Mouse (Mus musculus): ENCODE results near the gene Olfr98.
"Not testable (repeated sequence)": the region's sequence is repeated elsewhere in the genome, so short reads cannot be mapped to it uniquely, and the experiment has no call there.

Gene Olfr98

DNA sequence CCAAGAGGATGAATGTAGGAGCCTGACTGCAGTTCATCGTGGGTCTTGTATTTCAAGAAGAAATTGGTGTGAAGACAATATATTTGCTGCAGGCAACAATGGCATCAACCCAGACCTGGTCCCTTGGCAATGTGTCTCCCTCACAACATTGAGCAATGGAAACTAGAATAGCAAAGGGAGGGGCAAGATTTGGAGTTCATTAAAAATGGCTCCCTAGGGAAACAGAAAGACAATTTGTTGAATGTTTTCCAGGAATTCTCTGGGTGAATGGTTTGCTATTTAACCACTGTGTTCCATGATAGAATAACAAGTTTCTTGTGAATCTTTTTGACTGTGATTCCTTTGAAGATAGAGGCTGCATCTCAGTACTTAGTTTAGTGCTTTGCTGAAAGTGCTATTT lies at the start of gene Olfr98:
Olfr98 (minus strand) TSS at position 124 of the 400 bp plus-strand sequence.
- no peak for DNase-seq

DNA sequence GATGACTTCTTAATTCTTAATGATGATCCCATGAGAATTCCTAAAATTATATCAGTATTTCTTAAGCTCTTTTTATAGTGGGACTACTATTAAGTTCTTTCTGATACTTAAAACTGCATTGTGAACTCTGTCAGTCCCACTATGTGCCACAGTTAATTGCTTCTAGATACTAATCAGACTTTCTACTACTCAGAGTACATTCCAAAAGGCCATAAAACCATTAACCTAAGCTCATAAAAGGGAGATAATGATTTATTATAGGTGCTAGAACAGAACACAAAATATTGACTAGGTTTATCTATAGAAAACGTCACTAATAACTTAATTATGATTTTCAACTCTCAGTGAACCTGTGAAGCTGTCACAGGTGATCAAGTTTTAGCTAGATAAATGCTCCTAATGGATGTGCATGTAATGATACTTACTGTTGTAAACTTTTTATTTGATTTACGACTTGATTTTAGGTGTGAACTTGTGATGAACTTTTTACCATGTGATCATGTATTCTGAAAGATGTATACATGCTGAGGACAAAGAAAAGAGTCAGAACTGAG lies 46.7 kb upstream of the Olfr98 start:
- DNase-seq: no peak

DNA sequence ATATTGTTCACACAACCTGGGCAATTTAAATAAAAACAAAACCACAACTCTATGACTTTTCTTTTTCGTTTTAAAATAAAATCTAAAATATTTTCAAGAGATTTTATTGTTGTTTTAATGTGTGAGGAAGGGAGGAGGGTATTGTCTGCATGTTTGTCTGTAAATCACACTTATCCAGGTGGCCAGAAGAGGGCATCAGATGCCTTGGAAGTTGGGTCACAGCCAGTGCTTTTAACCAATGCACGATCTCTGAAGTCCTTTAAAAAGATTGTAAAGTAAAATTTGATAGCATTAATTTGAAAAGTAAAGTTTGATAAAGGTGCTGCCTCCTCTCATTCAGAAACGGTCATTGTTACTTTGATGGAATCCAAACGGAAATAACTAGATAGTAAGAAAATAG lies 44.9 kb upstream of the Olfr98 start:
- DNase-seq: no peak

DNA sequence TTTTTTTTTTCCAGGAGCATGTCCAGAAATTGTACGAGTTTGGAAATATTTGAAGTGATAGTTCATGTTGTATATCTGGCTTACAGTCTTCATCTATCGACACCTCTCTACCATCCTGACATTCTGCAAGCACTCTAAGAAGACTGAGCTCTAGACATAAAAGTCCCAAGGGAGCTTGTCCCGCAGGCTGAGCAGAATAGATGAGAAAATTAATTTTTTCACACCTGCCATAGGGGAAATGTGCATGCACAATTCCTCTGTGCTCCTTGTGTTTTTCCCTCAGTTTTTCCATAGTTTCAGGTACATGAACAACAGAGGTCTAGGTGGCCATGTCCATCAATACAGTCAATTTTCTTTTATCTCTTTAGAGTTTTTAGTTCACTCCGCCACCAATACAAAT lies 40.7 kb upstream of the Olfr98 start, which contains the start of gene Olfr101:
Olfr101 (minus strand) TSS at position 101 of the 400 bp plus-strand sequence.
- DNase-seq: no peak

DNA sequence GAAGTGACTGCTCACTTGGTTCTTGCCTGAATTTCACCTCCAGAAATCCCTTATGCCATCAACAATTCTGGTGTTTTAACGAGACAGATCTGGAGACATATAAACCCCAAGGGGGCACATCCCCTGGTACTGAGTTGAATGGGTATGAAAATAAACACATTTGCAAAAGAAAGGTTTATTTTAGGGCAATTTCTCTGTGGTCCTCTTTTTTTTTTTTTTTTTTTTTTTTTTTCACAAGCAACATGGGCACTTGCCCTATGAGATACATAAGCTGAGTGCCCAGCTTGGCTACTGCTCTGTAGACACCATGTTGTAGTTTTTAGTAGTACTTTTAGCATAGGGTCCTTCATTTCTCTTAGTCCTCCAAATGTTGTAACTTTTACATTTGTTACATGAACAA lies 19.8 kb upstream of the Olfr98 start, which contains the start of gene Olfr99:
Olfr99 (minus strand) TSS at position 101 of the 400 bp plus-strand sequence.
- DNase-seq: no peak

DNA sequence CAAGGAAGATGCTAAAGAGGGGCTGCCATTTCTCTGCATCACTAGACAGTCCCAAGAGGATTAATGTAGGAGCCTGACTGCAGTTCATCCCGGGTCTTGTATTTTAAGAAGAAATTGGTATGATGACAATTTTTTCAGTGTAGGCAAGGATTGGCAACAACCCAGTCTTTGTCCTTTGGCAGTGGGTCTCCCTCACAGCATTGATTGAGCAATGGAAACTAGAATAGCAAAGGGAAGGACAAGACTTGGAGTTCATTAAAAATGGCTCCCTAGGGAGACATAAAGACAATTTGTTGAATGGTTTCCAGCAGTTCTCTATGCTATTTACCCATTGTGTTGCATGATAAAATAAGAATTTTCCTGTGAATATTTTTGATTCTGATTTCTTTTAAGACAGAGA lies 16.8 kb upstream of the Olfr98 start:
- DNase-seq: no peak

DNA sequence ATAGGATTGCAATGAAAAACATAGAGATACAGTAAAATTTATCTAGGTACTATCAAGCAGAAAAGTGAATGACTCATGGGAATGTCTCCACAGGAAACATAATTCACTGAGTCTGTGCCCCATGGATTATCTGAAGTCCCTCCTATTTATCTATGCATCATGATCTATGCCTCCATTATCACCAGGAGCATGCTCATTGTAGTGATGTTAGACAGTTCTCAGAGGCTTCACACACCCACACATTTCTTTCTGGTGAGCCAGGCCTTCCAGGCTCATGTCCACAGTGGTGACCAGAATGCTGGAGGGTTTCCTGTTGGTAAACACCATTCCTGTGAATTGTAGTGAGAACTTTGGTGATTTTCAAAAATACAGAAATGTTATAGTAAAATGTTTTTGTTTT lies 13.0 kb upstream of the Olfr98 start:
- DNase-seq: no peak

DNA sequence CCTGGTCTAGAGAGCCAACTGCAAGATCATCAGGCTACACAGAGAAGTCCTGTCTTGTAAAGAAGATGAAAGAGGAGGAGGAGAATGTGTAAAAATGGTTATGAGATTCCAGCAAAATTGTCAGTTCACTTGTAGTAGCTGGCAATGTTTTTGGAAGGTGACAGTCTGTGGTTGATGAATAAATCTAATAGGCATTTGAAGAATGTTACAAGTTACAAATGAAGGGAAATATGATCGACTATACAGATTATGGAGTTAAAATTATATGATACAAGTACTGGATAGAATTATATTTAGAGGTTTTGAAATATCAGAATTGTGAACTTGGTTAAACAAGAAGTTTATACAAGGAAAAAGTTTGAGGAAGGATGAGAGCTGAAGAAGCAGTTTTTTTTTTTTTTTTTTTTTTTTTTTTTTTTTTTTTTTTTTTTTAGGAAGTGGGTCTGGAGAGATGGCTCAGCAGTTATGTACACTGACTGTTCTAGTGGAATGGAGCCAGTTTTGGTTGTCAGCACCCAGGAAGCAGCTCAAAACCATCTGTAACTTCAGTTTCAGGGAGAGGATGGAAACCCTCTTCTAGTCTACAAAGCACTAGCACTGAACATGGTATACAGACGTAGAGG lies 12.2 kb upstream of the Olfr98 start:
- no peak for DNase-seq

DNA sequence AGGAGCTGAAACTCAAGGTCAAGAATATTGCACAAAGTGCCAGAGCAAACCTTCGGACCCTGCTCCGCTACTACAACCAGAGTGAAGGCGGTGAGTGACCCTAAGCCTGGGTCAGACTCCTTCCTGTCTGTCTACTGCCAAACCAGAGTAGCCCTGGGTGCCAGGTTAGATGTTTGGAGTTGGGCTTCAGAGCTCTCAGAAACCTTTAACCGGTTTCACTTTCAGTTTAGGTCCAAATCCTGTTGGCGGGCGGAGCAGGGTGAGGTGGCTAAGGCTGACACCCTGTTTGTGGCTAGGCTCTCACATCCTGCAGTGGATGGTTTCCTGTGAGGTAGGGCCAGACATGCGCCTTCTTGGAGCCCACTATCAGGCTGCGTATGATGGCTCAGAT lies 7.1 kb upstream of the Olfr98 start:
- peak in 1 of 2 experiments; percentile 2 for DNase-seq

DNA sequence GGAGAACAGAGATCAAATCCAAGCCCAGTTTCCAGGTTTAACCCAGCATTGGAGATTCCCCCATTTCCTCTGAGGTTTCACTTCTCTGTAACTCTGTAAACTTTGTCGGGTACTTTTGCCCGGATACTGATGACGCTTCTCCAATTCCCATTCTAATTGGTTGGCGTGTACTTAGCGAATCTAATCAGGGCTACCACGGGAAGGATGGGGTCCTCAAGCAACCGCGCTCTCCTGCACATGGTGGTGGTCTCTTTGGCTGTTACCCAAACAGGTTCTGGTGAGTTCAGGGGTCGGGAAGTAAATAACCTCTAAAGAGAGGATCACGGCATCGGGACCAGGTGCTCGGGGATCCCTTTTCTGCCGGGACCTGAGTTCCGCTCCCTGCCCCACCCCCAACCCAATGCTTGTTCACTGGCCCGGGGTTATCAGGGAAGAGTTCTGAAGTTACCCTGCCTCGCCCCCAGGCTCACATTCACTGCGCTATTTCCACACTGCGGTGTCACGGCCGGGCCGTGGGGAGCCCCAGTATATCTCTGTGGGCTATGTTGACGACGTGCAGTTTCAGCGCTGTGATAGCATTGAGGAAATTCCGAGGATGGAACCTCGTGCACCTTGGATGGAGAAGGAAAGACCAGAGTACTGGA lies 6.6 kb upstream of the Olfr98 start, which contains the start of gene H2-M3:
H2-M3 (plus strand) TSS at position 163 of the 644 bp plus-strand sequence.
- peak; percentile 59 to 60 for DNase-seq

DNA sequence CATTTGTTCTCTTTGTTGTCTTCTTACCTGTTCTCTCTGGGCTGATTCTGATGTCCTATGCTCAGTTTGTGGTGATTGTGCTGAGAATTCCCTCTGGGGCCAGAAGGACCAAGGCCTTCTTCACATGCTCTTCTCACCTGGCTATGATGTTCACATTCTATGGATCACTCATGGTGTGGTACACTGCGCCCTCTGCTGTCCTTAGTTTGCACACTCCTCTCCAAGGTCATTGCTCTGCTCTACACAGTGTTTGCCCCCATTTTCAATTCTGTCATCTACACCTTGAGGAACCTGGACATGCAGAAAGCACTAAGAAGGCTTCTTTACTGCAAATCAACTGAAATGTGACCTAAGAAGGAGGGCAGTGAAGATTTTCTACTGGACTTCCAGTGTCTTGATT lies 13.0 kb downstream of the Olfr98 start:
- peak in 1 of 2 experiments; percentile 4 for DNase-seq

DNA sequence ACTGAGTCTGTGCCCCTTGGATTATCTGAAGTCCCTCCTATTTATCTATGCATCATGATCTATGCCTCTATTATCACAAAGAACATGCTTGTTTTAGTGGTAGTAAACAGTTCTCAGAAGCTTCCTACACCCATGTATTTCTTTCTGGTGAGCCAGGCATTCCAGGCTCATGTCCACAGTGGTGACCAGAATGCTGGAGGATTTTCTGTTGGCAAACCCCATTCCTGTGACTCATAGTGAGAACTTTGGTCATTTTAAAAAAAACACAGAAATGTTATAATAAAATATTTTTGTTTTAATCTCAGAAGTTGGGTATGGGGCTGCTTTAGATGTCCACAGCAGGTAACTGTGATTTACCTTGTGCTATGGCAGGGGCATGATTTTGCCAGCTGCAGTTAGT lies 14.1 kb downstream of the Olfr98 start:
- DNase-seq: no peak

DNA sequence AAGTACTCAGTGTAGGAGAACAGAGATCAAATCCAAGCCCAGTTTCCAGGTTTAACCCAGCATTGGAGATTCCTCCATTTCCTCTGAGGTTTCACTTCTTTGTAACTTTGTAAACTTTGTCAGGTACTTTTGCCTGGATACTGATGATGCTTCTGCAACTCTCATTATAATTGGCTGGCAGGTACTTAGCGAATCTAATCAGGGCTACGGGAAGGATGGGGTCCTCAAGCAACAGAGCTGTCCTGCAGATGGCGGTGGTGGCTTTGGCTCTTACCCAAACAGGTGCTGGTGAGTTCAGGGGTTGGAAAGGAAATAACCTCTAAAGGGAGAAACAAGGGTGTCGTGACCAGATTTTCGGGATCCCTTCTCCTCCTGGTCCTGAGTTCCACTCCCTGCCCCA lies 16.8 kb downstream of the Olfr98 start:
- peak; percentile 7 to 12 for DNase-seq

DNA sequence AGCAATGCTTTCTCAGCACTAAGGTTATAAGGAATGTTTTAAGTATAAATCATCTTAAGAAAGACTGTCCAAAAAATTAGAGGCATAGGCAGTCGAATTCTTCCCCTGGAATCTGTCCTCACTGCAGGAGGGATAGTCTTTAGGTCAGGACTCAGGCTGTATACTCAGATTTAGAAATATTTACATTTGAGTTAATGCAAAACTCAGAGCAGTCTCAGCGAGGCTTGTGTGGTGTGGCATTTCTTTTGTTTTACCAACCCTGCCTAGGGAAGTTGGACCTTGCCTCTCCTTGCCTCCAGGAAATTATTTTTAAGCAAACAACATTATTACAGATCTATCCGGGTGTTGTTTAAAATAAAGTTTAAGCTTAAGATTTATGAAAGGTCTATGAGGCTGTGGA lies 21.4 kb downstream of the Olfr98 start:
- DNase-seq: no peak

DNA sequence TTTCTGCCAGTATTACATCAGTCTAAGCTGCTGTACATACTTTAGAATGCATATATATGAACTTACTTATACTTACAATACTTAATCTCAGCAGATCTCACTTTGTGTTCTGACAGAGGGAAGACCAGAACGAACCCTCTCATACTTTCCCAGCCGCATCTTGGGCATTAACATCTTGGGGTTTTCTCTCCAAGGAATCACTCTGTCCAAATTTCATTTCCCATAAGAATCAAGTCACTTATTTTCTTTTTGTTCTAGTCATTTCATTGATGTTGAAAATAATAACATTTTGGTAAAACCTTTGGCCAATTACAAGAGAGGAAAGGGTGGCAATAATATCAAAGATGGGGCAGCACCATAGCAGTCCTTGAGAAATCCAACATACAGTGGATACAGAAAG lies 26.3 kb downstream of the Olfr98 start, which contains the start of gene Olfr97:
Olfr97 (minus strand) TSS at position 101 of the 400 bp plus-strand sequence.
- not testable (repeated sequence) for DNase-seq

DNA sequence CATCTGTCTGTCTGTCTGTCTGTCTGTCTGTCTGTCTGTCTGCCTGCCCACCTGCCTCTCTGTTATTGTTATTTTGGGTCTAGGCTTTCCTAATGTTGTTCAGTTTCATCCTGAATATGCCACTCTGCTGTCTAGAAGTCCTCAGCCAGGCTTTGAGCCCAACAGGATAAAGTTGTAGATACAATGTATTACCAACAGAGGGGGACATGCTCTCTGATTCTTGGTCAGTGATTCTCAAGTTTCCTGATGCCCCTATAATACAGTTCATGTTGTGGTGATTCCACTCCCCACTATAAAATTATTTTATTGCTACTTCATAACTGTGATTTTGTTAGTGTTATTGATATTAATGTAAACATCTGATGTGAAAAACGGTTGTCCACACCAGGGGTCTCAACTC lies 41.7 kb downstream of the Olfr98 start:
- no peak for DNase-seq

DNA sequence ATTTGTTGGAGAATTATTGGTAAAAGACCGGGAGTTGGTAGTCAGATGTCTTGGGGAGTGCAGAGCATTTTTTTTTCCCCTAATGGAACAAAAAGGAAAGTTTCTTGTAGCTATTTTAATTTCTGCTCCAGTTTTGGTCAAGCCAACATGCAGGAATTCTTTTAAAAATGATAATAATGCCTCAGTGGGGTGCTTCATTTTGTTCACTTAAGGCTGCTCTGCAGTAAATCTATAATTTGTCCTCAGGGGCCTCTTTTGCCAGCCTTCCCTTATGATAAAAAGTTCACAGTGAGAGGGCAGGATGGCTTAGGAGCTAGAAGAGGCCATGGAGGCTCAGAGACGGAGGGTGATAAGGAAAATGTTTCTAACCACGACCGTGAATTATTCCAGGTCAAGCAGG lies 43.7 kb downstream of the Olfr98 start, which contains the start of gene Olfr96:
Olfr96 (plus strand) TSS at position 301 of the 400 bp plus-strand sequence.
- DNase-seq: no peak

DNA sequence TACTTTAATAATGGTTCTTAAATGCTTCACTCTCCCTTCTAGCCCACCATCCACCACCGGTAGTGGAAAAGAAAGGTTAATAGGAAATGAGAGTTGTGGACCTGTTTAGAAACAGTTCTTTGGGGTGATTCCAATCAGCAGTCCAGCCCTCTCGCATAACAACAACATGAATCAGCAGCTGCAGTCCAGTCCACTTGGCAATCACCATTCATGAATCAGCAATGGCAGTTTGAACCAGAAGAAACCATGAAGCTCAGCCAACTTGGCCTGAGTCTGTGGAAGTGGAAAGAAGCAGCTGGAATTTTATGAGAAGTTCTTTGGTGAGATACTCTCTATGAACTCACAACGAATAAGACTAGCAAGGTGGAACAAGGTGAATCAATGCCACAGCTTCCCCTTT lies 45.1 kb downstream of the Olfr98 start:
- DNase-seq: no peak

DNA sequence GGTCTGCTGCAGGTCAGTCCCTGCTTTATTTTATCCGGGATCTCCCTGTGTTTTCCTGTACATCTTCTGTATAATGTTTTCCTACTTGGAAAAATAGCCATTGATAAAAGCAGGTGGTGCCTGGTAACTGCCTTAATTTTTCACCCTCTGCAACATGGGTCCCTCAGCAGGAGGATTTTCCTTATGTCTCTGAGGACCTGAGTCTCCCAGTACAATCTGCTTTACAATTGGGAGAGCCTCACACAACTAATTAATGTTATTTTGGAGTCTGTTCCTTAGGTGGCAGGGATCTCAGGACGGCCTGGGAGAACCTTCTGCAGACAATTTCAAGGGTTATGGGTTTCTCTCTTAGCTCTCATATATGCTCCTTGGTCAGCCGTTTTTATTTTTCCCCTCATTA lies 50.5 kb downstream of the Olfr98 start, which contains the start of gene Olfr95:
Olfr95 (minus strand) TSS at position 101 of the 400 bp plus-strand sequence.
- no peak for DNase-seq
